Mouse (Mus musculus): Measurements from ENCODE around the gene Tmem139.

The Tmem139 gene

GRCm38 (mm10) chr6:42282865-42283528 is 21.2 kb downstream of the Tmem139 start:
- no peak for DNase-seq (ENCODE audit: low spot score)

DNA sequence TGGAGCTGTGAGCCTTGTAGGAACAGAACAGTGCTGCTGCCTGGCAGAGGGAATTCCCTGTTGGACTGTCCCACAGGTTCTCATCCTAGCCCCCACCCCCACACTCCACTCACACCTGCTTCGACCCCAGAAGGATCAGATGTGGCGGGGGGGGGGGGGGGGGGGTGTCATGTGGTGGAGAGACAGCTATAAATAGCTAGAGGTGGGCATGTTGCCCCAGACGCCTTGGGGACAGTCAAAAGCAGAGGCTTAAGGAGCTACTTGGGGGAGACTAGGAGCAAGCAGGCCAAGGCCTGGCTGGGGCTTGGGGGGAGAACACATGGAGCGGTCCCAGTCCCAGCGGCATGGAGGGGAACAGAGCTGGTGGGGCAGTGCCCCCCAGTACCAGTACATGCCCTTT is 24.7 kb downstream of the Tmem139 start, which contains the start of gene Clcn1:
Gene Clcn1, plus strand, starts transcription at position 238 of the 400 bp plus-strand sequence.
- no peak for DNase-seq (ENCODE audit: low spot score)

DNA sequence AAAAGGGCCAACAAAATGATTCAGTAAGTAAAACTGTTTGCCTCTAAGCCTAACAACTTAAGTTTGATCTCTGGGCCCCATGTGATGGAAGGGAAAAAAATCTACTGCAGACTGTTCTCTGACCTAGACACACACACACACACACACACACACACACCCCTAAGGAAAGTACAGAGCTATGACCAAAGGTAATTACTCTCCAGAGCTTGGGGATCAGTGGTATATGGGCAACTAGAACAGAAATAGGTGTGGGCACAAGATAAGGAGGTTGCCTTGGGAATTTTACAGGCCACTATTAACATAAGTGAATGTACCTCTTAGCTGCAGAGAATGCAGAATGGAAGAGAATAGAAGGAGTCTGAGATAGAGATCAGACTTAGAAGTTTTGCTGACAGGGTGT is 25.8 kb downstream of the Tmem139 start:
- no peak for DNase-seq (ENCODE audit: low spot score)

- DNase-seq (ENCODE audit: low spot score): no peak
Measured at GRCm38 (mm10) chr6:42293327-42293726, 31.6 kb downstream of the Tmem139 start.

GRCm38 (mm10) chr6:42295549-42296094 is 33.9 kb downstream of the Tmem139 start:
- no peak for DNase-seq (ENCODE audit: low spot score)

DNA sequence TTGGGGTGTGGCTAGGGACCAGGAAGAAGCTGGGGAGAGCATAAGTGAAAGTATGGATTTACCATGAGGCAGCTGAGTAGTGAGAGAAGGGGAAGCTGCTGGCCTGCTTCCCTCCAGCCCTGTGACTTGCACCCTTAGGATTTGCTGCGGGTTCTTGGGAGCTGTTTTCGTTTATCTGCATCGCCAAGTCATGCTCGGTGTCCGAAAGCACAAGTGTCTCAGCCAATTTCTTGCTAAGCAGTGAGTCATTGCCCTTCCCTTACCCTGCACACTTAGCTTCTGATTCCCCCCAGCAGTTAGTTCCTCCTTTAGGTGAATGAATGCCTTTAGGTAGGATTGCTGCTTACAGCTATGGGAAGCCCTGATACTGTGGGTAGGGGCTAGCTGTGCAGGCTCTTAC is 37.6 kb downstream of the Tmem139 start:
- DNase-seq (ENCODE audit: low spot score): no peak

DNA sequence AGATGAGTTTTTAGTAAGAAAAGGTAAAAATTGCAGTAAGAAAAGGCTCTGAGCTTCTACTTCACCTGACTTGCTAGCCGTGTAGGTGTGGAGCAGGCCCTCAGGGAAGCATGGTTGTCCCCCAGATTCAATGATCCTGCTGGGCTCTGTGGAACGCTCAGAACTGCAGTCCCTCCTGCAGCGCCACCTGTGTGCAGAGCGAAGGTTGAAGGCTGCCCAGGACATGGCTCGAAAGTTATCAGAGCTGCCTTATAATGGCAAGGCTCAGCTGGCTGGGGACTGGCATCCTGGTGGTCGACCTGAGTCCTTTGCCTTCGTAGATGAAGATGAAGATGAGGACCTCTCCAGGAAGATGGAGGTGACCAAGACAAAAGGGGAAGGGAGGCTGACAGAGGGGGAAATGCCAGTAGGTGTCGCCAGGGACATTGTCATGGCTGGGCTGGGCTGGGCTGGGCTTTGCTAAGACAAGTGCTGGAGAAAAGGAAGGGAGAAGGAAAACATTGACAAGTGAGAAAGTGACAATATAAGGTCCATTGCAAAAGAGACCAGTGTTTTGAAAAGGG is 48.1 kb downstream of the Tmem139 start:
- no peak for DNase-seq (ENCODE audit: low spot score)

- DNase-seq (ENCODE audit: low spot score): no peak
Measured at GRCm38 (mm10) chr6:42310427-42311053, 48.8 kb downstream of the Tmem139 start.

Measured in urinary bladder, postnatal 10 days (tissue).